Mouse (Mus musculus) heart, adult 2 months (tissue): ENCODE measurements around the gene Tspan4. TPM values are rescaled to one million over a fixed set of nuclear protein-coding genes. Genes with fewer than 3 reads are reported as not detected.
A peak's percentile ranks its signal among the peaks of the same experiment; 100 is the strongest.

ENCODE experiments used
- DNase-seq, 2 experiments: peaks; one replicate each; pipeline ENCODE4 v3.0.0; 2021
- H3K27ac ChIP-seq: fragments of 200-600 bp; 2 replicates; pipeline ENCODE4 v1.8.1; 2022
- H3K27me3 ChIP-seq: fragments of 200-500 bp; 2 replicates; pipeline ENCODE4 v1.6.1; 2012; ENCODE audit warnings: mild to moderate bottlenecking, low read length, inconsistent platforms, mixed read lengths; ENCODE audit not compliant: control insufficient read depth, insufficient read depth
- H3K36me3 ChIP-seq: fragments of 200-500 bp; 2 replicates; pipeline ENCODE4 v1.6.1; 2012; ENCODE audit warnings: low read length, inconsistent platforms; ENCODE audit not compliant: control insufficient read depth, insufficient read depth
- H3K4me1 ChIP-seq: fragments of 200-500 bp; 2 replicates; pipeline ENCODE4 v1.6.1; 2011; ENCODE audit warnings: low read length; ENCODE audit not compliant: control insufficient read depth, insufficient read depth
- H3K4me3 ChIP-seq: fragments of 200-600 bp; 2 replicates; pipeline ENCODE4 v1.8.1; 2022
- H3K79me2 ChIP-seq: fragments of 200-500 bp; replicated peaks from 2 replicates; pipeline ENCODE4 v1.6.1; 2012; ENCODE audit warnings: mild to moderate bottlenecking, inconsistent platforms, low read length, moderate library complexity, mixed read lengths; ENCODE audit not compliant: control insufficient read depth, insufficient read depth
- H3K9ac ChIP-seq: fragments of 200-500 bp; 2 replicates; pipeline ENCODE4 v1.6.1; 2012; ENCODE audit warnings: low read depth, mild to moderate bottlenecking, control low read depth, inconsistent platforms, low read length, mixed read lengths
- CTCF ChIP-seq: fragments of 200-600 bp; IDR thresholded peaks from 2 replicates; pipeline ENCODE4 v1.8.1; 2022; ENCODE audit warnings: antibody characterized with exemption, mild to moderate bottlenecking, moderate library complexity
- EP300 ChIP-seq: fragments of 200-500 bp; IDR thresholded peaks from 2 replicates; pipeline ENCODE4 v1.6.1; 2011; ENCODE audit warnings: low read depth, low read length, control low read depth; ENCODE audit not compliant: insufficient read depth
- POLR2A ChIP-seq: fragments of 200-500 bp; IDR thresholded peaks from 2 replicates; pipeline ENCODE4 v1.6.1; 2011; ENCODE audit warnings: mild to moderate bottlenecking, low read depth, low read length, control low read depth; ENCODE audit not compliant: insufficient read depth
- WGBS: fragments of 180-500 bp; shearing (Covaris S2); methylation state at CpG from one replicate; pipeline ENCODE4 v1.1.7; 2018; 5-methylcytosine and 5-hydroxymethylcytosine counted together
- intact Hi-C: fragments of 180-260 bp; cut with DNase I; formaldehyde crosslinking; loops from one replicate; pipeline ENCODE4 v1.15.1; 2025
- polyA plus RNA-seq: library from polyadenylated mRNA; depleted of rRNA; stranded (reverse); fragments of >200 nt; gene quantifications from 2 replicates; pipeline ENCODE4 v1.2.3, GENCODE M21; 2012
- total RNA-seq, 2 experiments: library from RNA; stranded (reverse); gene quantifications; 2 replicates each; pipeline ENCODE4 v1.2.3; 2021

The Tspan4 gene
- total and polyA plus RNA-seq, 3 experiments, result 17.1 to 77.5 (median 40.0) TPM

DNA sequence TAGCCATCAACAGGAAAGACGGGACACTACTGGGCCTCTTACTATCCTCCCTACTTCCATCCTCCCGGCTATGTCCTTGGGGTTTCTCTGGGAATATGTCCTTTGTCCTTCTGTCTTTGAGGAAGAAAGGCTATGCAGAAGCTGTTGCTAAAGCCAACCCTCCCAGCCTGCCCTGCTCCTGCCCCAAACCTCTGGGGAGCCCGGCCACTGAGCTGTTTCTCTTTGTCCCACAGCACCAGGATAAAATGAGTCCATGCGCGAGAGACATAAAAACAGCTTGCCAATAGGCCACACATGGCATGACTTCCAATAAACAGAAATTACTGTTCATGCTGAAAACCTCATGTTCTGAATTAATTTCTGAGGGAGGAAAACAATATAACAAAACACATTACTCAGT, 43.3 kb downstream of the Tspan4 start:
- H3K4me1 ChIP-seq, result peaks cover 3% of the 10 kb centered on the region; the same call in 1 of the 2 replicates
- intact Hi-C loops, result no loop called here
- H3K27ac ChIP-seq, result peak overlapping the region; percentile 31; the same call in 1 of the 2 replicates
- H3K79me2 ChIP-seq, result no peaks in the 10 kb centered on the region
- no peaks in the 10 kb centered on the region for H3K27me3 ChIP-seq
- DNase-seq, result no peak
- 78% methylated on average over 5 of the region's 5 CpGs for WGBS
- H3K9ac ChIP-seq, result no peak overlapping the region
- no peaks in the 10 kb centered on the region for H3K36me3 ChIP-seq
- TF ChIP-seq EP300 (no peak), POLR2A (no peak), CTCF (no peak)
- no peak overlapping the region for H3K4me3 ChIP-seq

DNA sequence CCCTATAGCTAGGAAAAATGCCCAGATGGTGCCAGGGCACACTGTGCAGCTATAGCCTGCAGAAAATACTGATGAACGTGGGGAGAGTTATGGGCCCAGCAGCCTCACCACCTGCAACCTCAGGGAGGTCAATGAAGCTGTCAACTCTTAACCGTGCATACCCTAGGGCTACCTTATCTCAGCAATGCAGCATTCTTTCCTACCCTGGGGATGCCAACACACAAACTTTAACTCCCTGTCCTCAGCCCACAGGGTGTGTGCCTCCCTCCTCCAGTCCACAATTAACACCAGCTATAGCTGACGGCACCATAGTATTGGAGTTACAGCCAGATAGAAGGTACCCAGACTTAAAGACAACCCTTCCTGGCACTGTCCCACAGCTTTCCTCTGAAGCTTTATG, 43.9 kb downstream of the Tspan4 start:
- Histone ChIP-seq H3K4me1 (peaks cover 3% of the 10 kb centered on the region; the same call in 1 of the 2 replicates), H3K27me3 (no peaks in the 10 kb centered on the region), H3K9ac (no peak overlapping the region), H3K79me2 (no peaks in the 10 kb centered on the region), H3K36me3 (no peaks in the 10 kb centered on the region), H3K4me3 (no peak overlapping the region), H3K27ac (peak overlapping the region; percentile 47; the same call in 1 of the 2 replicates)
- WGBS, result 47% methylated on average over 3 of the region's 3 CpGs
- intact Hi-C loops, result no loop called here
- peak in 1 of 2 experiments; percentile 20 for DNase-seq
- no peak for TF ChIP-seq EP300
- no peak for TF ChIP-seq POLR2A

DNA sequence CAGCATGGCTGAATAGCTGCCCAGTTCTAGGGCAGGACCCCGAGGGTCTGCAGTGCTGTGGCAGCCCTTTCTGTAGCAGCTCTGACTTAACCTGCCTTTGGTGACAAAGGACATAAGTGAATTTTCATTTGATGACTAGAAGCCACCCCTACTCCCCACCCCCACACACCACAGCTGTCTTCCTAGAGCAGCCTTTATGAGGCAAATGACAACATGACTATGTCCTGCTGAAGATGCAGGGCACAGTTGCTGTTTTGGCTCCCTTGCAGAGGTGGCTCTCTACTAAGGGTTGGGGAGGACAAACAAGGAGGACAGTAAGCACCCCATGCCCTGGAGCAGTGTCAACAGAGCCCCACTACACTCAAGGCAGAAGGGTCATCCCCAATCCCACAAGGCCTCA, 44.8 kb downstream of the Tspan4 start:
- no peak for DNase-seq
- H3K27me3 ChIP-seq, result no peaks in the 10 kb centered on the region
- no peak for TF ChIP-seq CTCF
- no peaks in the 10 kb centered on the region for H3K79me2 ChIP-seq
- H3K9ac ChIP-seq, result no peak overlapping the region
- no peak overlapping the region for H3K27ac ChIP-seq
- no peaks in the 10 kb centered on the region for H3K36me3 ChIP-seq
- H3K4me3 ChIP-seq, result no peak overlapping the region
- WGBS, result 80% methylated on average over 1 of the region's 1 CpGs
- intact Hi-C loops, result no loop called here
- H3K4me1 ChIP-seq, result peaks cover 3% of the 10 kb centered on the region; the same call in 1 of the 2 replicates

DNA sequence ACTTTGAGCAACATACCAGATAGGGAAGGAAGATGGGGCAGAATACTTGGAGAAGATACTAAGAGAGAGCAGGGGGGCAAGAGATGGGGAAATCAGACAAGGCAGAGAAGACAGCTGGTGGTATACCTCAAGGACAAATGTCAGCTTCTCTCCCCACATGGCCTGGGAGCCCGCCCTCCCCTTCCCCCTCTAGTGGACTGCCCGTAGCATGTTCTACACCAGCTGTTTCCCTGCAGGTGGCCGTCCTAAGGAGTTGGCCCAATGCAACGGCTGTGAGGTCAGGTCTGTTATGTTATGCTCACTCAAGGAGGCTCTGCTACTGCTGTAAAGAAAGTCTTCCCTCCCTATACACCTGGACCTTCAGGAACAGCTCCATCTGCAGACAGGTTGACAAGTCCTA, 48.0 kb downstream of the Tspan4 start:
- Histone ChIP-seq H3K36me3 (no peaks in the 10 kb centered on the region), H3K4me1 (peaks cover 3% of the 10 kb centered on the region; the same call in 1 of the 2 replicates), H3K27me3 (no peaks in the 10 kb centered on the region), H3K4me3 (no peak overlapping the region), H3K27ac (no peak overlapping the region), H3K9ac (no peak overlapping the region), H3K79me2 (no peaks in the 10 kb centered on the region)
- no peak for DNase-seq
- WGBS, result 64% methylated on average over 4 of the region's 4 CpGs
- intact Hi-C loops, result no loop called here
- TF ChIP-seq CTCF (no peak), POLR2A (no peak), EP300 (no peak)

DNA sequence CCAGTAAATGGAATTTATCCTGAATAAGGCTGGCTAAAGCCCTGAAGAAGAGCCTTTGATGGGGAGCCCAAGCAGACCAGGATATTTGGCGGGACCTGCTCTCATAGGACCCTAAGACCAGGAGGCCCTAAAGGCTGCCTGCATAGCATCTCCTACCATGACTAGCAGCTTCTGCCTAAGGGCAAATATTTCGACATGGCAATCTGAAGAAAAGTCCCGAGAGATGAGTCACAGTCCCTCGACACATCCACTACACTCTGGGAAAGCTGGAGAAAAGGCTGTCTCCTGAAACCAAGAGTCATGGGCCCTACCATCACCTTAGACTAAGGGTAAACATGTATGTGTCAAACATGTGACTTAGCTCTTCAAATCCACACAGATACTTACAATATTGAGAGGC, 49.2 kb downstream of the Tspan4 start:
- Histone ChIP-seq H3K4me3 (no peak overlapping the region), H3K27me3 (no peaks in the 10 kb centered on the region), H3K36me3 (no peaks in the 10 kb centered on the region), H3K79me2 (no peaks in the 10 kb centered on the region), H3K9ac (no peak overlapping the region), H3K27ac (no peak overlapping the region), H3K4me1 (0 out of 2 replicates have a peak, but pooled peaks cover 1% of the 10 kb centered on the region)
- 84% methylated on average over 4 of the region's 4 CpGs for WGBS
- intact Hi-C loops, result no loop called here
- DNase-seq, result no peak
- TF ChIP-seq POLR2A, result no peak
- no peak for TF ChIP-seq EP300
- TF ChIP-seq CTCF, result no peak

DNA sequence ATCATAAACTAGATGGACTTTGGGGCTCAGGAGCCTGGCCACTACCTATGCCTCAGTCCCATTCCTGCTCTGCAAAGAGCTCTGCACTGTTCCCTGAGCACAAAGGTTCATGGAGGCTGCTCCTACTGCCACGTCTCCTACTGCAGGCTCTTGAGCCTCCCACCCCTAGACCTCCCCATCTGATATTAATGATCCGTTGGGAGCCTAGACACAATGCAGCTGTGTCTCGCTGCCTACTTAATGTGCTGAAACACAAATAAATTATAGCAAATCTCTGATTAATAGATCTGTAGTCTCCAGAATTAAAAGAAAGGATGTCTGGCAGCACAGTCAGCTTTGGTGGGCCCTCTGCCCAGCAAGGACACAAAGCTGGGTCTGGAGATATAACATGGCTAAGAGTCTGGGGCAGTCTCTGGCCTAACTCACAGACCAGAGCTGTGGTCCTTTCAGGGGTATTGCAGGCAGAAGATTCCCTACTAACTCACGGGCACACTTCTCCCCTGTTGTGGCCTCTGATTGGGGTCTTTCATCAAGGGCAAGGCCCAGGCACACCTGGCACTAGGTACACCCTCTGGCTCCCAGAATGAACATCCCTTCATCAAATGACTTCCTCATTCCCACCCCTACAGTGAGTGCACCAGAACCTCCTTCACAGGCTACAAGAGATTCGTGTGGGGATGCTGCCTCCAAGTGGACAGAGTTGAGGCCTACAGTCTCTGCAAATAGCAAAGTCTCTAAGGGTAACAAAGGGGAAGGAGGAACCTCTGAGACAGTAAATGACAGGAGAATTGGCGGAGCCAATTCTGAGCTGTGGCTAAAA, 49.9 kb downstream of the Tspan4 start:
- peak; percentile 78 to 79 for DNase-seq
- H3K27ac ChIP-seq, result no peak overlapping the region
- TF ChIP-seq POLR2A (no peak), EP300 (peak; percentile 96), CTCF (peak; percentile 94)
- no peaks in the 10 kb centered on the region for H3K4me1 ChIP-seq
- H3K27me3 ChIP-seq, result no peaks in the 10 kb centered on the region
- no peak overlapping the region for H3K4me3 ChIP-seq
- no peak overlapping the region for H3K9ac ChIP-seq
- H3K36me3 ChIP-seq, result no peaks in the 10 kb centered on the region
- intact Hi-C loops, result loop anchor here (1.0 to 5.0 kb wide), 4 partner anchors 44 to 137 kb away; partner anchors contain the start of gene Taldo1
- 59% methylated on average over 6 of the region's 6 CpGs for WGBS
- no peaks in the 10 kb centered on the region for H3K79me2 ChIP-seq
